Mouse (Mus musculus) liver, postnatal 0 days (tissue): ENCODE measurements around the gene Slc35d1. TPM values are rescaled to one million over a fixed set of nuclear protein-coding genes. Genes with fewer than 3 reads are reported as not detected.

ENCODE experiments used
- ATAC-seq: fragments of 200-750 bp; cut with Nextera tagmentation; 2 replicates; pipeline ENCODE4 v1.8.0; 2017; ENCODE audit warnings: mild to moderate bottlenecking, moderate library complexity
- DNase-seq: peaks from one replicate; pipeline ENCODE4 v3.0.0-alpha.2; 2016
- H3K27ac ChIP-seq: fragments of 300-500 bp; sonication (generic); 2 replicates; pipeline ENCODE4 v1.5.1; 2014; ENCODE audit warnings: antibody characterized with exemption, moderate library complexity, mild to moderate bottlenecking, low read depth
- H3K27me3 ChIP-seq: fragments of 300-500 bp; sonication (generic); 2 replicates; pipeline ENCODE4 v1.6.1; 2014; ENCODE audit warnings: low read length, control low read depth, mixed read lengths; ENCODE audit not compliant: insufficient read depth
- H3K36me3 ChIP-seq: fragments of 300-500 bp; sonication (generic); replicated peaks from 2 replicates; pipeline ENCODE4 v1.6.1; 2014; ENCODE audit warnings: mild to moderate bottlenecking, control low read depth, low read length, moderate library complexity, mixed read lengths; ENCODE audit not compliant: insufficient read depth
- H3K4me1 ChIP-seq: fragments of 300-500 bp; sonication (generic); 2 replicates; pipeline ENCODE4 v1.6.1; 2014; ENCODE audit warnings: antibody characterized with exemption, mild to moderate bottlenecking, control low read depth; ENCODE audit not compliant: insufficient read depth
- H3K4me2 ChIP-seq: fragments of 300-500 bp; sonication (generic); 2 replicates; pipeline ENCODE4 v1.6.1; 2014; ENCODE audit warnings: low read depth, mild to moderate bottlenecking, low read length, moderate library complexity, mixed read lengths
- H3K4me3 ChIP-seq: fragments of 300-500 bp; sonication (generic); 2 replicates; pipeline ENCODE4 v1.5.1; 2014; ENCODE audit warnings: low read depth, low read length
- H3K9ac ChIP-seq: fragments of 300-500 bp; sonication (generic); replicated peaks from 2 replicates; pipeline ENCODE4 v1.6.1; 2014; ENCODE audit warnings: mild to moderate bottlenecking, moderate library complexity
- H3K9me3 ChIP-seq: fragments of 300-500 bp; sonication (generic); 2 replicates; pipeline ENCODE4 v1.6.1; 2016; ENCODE audit warnings: mild to moderate bottlenecking, control low read depth, low read length, mixed read lengths
- CTCF ChIP-seq: sonication (generic); IDR thresholded peaks from 2 replicates; pipeline ENCODE4 v1.5.1; 2016; ENCODE audit warnings: antibody characterized with exemption, low read depth
- EP300 ChIP-seq: IDR thresholded peaks from 2 replicates; pipeline ENCODE4 v1.6.1; 2016; ENCODE audit warnings: antibody characterized with exemption, low read depth, mild to moderate bottlenecking
- WGBS: fragments of 180-500 bp; shearing (Covaris S2); extraction: QIAGEN DNeasy Blood & Tissue Kit; methylation state at CpG from one replicate; pipeline ENCODE4 v1.1.7; 2014; ENCODE audit not compliant: insufficient replicate concordance; 5-methylcytosine and 5-hydroxymethylcytosine counted together
- polyA plus RNA-seq: library from polyadenylated mRNA; unstranded; fragments of >200 nt; fragmentation: Nextera tagmentation; extraction: Ambion mirVana; gene quantifications from 2 replicates; pipeline ENCODE4 v1.2.1, GENCODE M21; 2015

Gene Slc35d1
- 10.0 and 10.5 TPM in 2 replicates for polyA plus RNA-seq

DNA sequence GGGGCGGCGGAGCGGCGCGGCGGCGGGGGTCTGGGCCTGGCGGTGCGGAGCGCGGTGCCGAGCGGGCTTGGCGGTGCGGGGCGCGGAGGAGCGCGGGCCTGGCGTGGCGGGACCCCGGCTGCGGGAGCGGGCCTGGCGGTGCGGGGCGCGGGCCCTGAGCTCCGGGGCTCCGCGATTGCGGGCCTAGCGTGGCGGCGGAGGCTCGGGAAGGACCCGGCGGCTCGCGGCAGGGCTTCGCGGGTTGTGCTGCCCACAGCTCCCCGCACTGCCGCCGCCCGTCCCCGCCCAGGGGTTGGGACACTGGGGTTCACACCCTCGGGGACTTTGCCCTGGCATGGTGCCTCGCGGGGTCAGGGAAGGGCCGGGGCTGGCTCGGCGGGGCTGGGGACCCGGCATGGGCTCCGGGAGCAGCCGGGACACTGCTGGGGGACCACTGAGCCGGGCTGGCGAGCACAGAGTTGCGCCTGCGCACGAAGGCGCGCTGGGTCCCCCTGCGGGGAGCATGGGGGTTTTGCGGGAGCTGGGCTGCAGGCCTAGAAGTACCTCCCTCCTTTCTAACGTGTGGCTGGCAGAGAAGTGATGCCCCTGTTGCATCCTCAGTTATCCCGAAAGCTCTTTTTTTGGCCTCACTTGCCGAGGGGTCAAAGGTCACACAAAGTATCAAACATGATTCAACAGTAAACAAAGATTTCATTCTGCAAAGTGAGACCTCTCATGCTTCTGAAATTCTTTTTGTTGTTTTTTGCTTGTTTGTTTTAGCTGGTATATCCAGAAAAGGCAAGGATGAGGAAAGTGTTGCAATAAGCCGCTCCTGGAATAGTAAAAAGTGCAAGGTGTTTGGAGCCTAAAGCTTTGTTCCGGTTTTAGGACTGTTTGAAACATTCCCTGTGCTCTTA is at the start of gene Slc35d1:
Gene Slc35d1 (minus strand): TSS at position 240 of the 896 bp plus-strand sequence.
- H3K9ac ChIP-seq, result peak within 1 kb of the TSS; percentile 98
- H3K27me3 ChIP-seq, result no peaks in the 10 kb centered on the region
- TF ChIP-seq EP300 (no peak), CTCF (peak; percentile 32; the same call in 1 of the 2 replicates)
- 3% methylated on average over 50 of the region's 70 CpGs for WGBS
- peak within 1 kb of the TSS; percentile 97 for H3K4me3 ChIP-seq
- H3K4me2 ChIP-seq, result peak within 1 kb of the TSS; percentile 87
- ATAC-seq (peak; percentile 91), DNase-seq (peak; percentile 88)
- H3K9me3 ChIP-seq, result no peaks in the 10 kb centered on the region
- peak within 1 kb of the TSS; percentile 98 for H3K27ac ChIP-seq
- H3K4me1 ChIP-seq, result peaks cover 13% of the 10 kb centered on the region
- H3K36me3 ChIP-seq, result 0 out of 2 replicates have a peak, but pooled peaks cover 7% of the 10 kb centered on the region

DNA sequence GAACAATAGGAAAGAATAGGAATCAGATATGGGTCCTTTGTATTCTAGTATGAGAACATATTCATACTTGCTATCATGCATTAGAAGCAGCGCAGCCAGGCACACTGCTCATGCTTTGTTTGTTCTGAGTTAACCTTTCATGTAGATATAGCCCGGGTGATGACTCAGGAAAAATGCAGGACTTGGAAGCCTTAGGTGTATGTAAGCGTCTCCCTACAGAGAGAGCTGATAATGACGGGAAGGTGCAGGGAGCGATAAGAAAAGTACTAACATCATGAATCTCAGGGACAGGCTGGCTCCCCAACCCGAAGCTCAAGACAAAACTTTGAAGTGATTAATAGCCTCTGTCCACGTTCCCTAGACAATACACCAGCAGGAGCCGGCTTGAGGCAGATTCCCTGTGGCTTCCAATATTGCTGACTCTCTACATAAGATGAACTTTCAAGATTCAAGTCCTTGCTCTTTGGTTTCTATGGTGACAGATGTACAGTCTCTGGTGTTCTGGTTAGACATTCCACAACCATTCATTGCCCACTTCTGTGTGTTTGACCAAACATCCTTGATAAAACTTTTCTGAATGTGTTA is 48.9 kb upstream of the Slc35d1 start:
- H3K27me3 ChIP-seq, result no peaks in the 10 kb centered on the region
- no peaks in the 10 kb centered on the region for H3K9me3 ChIP-seq
- peaks cover 5% of the 10 kb centered on the region for H3K4me1 ChIP-seq
- H3K27ac ChIP-seq, result no peak overlapping the region
- no peak for DNase-seq
- H3K4me3 ChIP-seq, result no peak overlapping the region
- no peak overlapping the region for H3K4me2 ChIP-seq
- no peak for TF ChIP-seq EP300
- no peak for TF ChIP-seq CTCF
- ATAC-seq, result peak; percentile 29; the same call in 1 of the 2 replicates
- WGBS, result 24% methylated on average over 8 of the region's 8 CpGs
- no peak overlapping the region for H3K9ac ChIP-seq
- no peaks in the 10 kb centered on the region for H3K36me3 ChIP-seq

DNA sequence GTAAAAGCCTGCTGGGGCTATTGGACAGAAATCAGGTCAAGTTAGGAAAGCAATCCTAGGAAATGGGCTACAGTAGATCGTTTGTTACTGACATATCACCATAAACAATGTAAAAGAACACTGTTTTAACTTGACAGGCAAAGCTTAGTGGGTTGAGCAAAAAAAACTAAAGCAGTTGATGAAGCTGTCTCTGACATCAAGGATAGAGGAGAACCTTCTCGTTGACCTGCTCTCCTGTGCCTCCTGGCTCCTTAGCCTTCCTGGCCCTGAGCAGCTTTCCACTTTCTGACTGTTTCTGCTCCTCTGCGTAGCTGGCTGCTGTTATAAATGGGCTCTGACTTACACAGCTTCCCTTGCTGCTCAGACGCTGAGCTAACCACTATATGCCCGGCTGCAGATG is 48.4 kb upstream of the Slc35d1 start:
- WGBS, result 53% methylated on average over 5 of the region's 5 CpGs
- TF ChIP-seq EP300, result no peak
- no peak for TF ChIP-seq CTCF
- Histone ChIP-seq H3K9ac (no peak overlapping the region), H3K4me1 (peaks cover 5% of the 10 kb centered on the region), H3K27ac (no peak overlapping the region), H3K4me2 (no peak overlapping the region), H3K9me3 (no peaks in the 10 kb centered on the region), H3K4me3 (no peak overlapping the region), H3K36me3 (no peaks in the 10 kb centered on the region), H3K27me3 (no peaks in the 10 kb centered on the region)
- DNase-seq (no peak), ATAC-seq (no peak)

DNA sequence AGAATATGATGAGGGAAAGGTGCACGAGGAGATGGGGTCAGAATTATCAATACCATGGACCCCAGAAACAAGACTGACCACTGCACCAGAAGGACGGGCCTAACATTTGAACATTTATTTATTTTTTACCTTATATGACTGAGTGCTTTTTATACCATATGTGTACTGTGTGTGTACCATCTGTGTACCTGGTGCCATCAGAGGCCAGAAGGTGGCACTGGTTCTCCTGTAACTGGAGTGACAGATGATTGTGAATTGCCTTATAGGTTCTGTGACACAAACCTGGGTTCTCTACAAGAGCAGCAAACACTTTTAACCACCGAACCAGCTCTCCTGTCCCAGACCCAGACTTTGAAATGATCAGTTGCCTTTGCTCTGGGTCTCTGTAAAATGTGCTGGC is 43.9 kb upstream of the Slc35d1 start:
- 79% methylated on average over 3 of the region's 3 CpGs for WGBS
- Histone ChIP-seq H3K4me1 (peaks cover 3% of the 10 kb centered on the region), H3K9ac (no peak overlapping the region), H3K9me3 (no peaks in the 10 kb centered on the region), H3K36me3 (no peaks in the 10 kb centered on the region), H3K4me2 (no peak overlapping the region), H3K27ac (no peak overlapping the region), H3K4me3 (no peak overlapping the region), H3K27me3 (no peaks in the 10 kb centered on the region)
- no peak for ATAC-seq
- no peak for TF ChIP-seq EP300
- TF ChIP-seq CTCF, result peak; percentile 16; the same call in 1 of the 2 replicates
- no peak for DNase-seq

DNA sequence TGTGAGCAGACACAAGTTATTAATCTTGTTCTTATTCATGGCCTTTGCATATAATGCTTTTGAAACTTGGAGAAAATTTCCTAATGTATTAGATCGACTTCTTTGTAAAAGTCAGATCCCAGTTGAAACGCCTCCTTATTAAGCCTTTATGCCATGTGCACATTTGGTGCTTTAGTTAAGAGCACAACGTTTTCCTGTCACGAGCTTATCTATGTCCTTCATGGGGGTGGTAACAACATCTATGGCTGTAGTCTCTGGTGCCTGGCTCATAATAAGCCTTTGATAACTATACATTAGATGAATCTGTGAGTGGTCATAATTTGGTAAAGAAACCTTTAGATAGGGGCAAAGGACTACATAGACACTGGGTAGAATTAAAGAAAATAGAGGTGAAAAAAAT is 38.9 kb upstream of the Slc35d1 start:
- DNase-seq (no peak), ATAC-seq (no peak)
- Histone ChIP-seq H3K27ac (no peak overlapping the region), H3K4me1 (peaks cover 3% of the 10 kb centered on the region; the same call in 1 of the 2 replicates), H3K9ac (no peak overlapping the region), H3K9me3 (no peaks in the 10 kb centered on the region), H3K4me2 (no peak overlapping the region), H3K4me3 (no peak overlapping the region), H3K36me3 (no peaks in the 10 kb centered on the region), H3K27me3 (no peaks in the 10 kb centered on the region)
- TF ChIP-seq CTCF (no peak), EP300 (no peak)
- 51% methylated on average over 4 of the region's 4 CpGs for WGBS

DNA sequence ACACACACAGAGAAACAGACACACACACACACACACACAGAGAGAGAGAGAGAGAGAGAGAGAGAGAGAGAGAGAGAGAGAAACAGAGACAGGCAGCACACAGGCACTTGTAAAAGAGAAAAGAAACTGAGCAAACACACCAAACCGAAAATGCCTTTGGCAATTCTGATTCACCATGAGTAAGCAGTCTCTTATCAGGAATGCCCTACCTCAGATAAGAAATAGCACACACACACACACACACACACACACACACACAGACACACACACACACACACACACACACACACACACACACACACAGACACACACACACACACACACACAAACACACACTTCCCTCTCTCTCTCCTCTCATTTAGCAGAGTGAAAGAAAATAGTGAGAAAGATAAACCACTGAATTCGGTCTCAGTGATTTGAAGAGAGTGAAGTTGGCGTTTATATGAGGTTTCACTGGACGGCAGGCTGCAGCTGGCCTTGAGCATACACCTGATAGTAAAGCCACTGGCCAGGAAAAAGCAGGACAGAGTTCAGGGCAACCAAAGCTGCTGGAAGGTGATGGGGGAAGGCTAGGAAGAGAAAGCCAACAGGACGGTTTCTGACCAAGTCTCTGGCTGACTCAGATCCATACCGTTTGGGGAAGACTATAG is 34.6 kb upstream of the Slc35d1 start:
- Histone ChIP-seq H3K27ac (peak overlapping the region; percentile 57; the same call in 1 of the 2 replicates), H3K4me3 (no peak overlapping the region), H3K27me3 (no peaks in the 10 kb centered on the region), H3K4me2 (peak overlapping the region; percentile 23; the same call in 1 of the 2 replicates), H3K4me1 (peaks cover 3% of the 10 kb centered on the region; the same call in 1 of the 2 replicates), H3K9me3 (no peaks in the 10 kb centered on the region), H3K36me3 (no peaks in the 10 kb centered on the region), H3K9ac (no peak overlapping the region)
- DNase-seq, result no peak
- TF ChIP-seq CTCF, result no peak
- TF ChIP-seq EP300, result 0 out of 2 replicates have a peak, but pooled peaks have one; percentile 9
- peak; percentile 77 for ATAC-seq
- WGBS, result 30% methylated on average over 6 of the region's 6 CpGs
